Mouse (Mus musculus): ENCODE results near the gene Gna12.

- TF ChIP-seq CTCF (IDR thresholded peaks at IDR 0.05; ENCODE audit: insufficient read depth, low read length) (no peak), POLR2A (IDR thresholded peaks at IDR 0.05; ENCODE audit: borderline replicate concordance, extremely low read depth, low read depth, low read length) (no peak)
Observed at GRCm38 (mm10) chr5:140785240-140785872, 44.9 kb downstream of the Gna12 start.
